Mouse (Mus musculus) G1E-ER4 (cell line): ENCODE measurements around the gene Asic3. TPM values are rescaled to one million over a fixed set of nuclear protein-coding genes. Genes with fewer than 3 reads are reported as not detected.

ENCODE experiments used
- GATA1 ChIP-seq: IDR thresholded peaks from one replicate; pipeline ENCODE4 v1.8.0; 2012; ENCODE audit warnings: low read length, inconsistent platforms
- polyA plus RNA-seq: library from polyadenylated mRNA; stranded (reverse); fragments of >175 nt; gene quantifications from 2 replicates; pipeline ENCODE4 v1.2.3, GENCODE M21; 2012

Asic3 gene
- polyA plus RNA-seq, 1 experiment: 0.08 TPM

DNA sequence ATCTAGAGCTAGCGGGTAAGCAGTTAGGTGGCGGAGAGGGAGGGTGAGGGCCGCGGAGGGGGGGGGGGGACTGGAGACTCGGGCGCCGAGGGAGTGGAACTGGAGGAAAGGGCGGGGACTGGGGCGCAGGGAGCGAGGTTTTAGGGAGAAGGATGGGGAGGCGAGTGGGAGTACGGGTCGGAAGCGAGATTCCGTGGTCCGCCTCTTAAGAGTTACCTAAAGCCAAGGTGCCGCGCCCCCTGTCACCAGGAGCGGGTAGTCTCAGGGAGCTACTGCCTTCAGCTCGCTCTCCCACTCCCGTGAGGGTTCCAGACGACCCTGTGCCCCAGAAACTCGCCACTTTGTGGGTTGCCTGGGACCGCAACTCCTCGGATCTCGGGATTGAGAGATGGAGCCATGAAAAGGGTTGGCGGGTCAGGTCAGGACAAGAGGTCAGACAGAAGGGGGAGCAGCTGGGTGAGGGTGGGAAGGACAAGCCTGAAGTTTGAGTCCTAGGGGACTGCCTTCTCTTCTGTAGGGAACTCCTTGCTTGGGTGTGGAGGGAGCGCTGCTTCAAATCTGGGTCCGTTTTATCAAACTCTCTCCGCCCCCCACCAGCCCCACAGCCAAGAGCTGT, 12.3 kb downstream of the Asic3 start:
- TF ChIP-seq GATA1: no peak

DNA sequence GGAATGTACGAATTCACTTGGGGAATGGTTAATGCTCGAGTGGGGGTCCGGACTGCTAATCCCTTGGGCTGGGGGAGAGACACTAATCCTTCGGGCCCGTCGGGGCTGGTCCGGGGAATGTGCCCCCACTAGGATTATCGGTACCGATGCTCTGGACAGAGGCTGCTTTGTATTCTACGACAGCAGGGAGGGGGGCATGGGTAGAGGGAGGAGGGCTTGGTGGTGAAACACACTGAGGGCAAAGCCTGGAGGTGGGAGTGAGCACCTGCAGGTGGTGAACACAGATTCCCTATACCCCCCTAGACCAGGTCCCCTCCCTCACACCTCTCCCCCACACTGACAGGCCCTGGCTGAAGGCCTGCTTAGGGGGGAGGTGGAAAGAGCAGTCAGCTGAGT, 12.8 kb downstream of the Asic3 start:
- TF ChIP-seq GATA1: no peak

DNA sequence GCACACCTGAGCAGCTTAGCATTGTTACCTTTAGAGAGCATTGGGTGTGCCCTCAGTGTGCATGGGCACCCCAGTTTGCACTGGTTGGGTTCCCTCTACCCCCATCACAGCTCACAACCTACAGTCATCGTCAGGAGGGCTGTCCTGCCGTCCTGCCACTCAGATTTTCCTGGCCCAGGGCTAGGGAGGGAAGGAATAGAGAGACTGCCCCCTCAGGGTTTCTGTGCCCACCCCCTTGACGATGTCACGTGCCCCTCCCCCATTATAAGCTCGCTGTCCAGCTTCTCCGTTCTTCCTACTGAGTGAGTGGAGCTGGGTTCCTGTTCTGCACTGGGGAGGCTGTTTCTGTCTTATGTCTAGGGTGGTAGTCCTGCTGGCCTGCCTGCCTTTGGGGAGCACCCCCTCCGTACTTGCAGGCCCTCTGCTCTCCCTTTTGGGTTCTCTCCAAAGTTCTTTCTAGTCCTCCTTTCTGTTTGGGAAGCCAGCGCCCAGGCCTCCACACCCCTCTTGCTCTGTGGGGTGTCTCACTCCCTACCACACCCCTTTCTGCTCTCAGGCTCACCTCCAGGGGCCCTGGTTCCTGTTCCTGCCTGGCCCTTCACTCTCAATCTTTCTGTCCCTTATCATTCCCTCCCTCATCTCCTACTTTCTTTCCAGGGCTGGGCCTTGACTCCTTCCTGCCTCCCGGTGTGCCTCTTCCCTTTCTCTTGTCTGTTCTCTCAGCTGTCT, 13.5 kb downstream of the Asic3 start:
- TF ChIP-seq GATA1: no peak

DNA sequence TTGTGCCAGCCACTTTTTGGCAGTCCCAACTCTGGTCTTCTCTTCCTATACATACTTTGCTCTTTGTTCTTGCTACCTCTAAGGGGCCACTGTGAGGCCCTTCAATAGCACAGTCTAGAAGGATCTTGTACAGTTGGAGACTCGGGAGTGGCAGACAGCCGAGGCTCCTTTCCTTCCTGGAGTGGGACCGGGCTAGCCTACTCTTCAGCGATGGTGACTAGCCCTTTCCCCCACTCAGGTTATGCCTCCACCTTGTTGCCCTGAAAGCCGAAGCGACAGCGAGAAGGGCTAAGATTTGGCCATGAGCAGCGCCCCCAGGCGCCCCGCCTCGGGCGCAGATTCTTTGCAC, 14.1 kb downstream of the Asic3 start:
- no peak for TF ChIP-seq GATA1

DNA sequence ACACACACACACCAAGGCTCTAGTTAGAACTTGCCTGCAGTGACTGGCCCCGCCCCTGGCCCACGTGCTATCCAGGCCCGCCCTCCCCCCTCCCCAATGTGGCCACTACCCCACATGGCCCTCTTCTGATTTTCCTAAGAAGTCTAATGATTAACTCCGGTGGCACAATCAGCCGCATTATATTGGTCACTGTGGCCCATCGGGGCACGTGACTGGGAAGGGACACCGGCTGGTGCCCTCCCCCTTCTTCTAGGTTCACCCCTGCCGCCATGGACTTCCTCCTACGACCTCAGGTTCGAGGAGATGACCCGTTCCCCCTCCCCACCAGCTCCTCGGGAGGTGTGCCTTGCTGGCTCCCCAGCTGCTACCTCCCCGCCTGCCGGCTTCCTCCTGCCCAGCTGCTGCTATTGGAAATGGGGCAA, 14.8 kb downstream of the Asic3 start:
- no peak for TF ChIP-seq GATA1

GRCm38 (mm10) chr5:24428596-24428995, 15.4 kb downstream of the Asic3 start:
- TF ChIP-seq GATA1: no peak

- TF ChIP-seq GATA1: no peak
These were observed 20.8 kb downstream of the Asic3 start for GRCm38 (mm10) chr5:24433993-24434392.

GRCm38 (mm10) chr5:24441187-24441586, 28.0 kb downstream of the Asic3 start:
- no peak for TF ChIP-seq GATA1

GRCm38 (mm10) chr5:24442029-24442428, 28.8 kb downstream of the Asic3 start:
- TF ChIP-seq GATA1: no peak

DNA sequence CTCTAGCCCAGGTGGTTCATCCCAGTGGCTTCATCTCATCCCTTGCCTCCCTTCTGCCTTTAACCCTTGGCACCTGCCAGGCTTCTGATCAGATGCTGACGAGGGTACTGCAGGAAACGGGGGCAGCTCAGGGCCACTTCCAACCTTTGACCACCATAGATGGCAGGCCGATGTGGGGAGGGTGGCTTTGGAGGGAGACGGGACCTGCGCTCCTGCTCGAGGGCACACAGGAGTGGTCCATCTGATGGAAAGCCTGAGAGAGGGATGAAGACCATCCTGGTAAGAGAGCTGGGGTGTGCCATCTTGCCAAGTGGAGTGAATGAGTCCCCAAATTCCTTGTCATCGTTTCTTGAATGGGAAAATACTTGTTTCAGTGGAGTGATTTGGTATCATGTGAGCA, 30.0 kb downstream of the Asic3 start:
- TF ChIP-seq GATA1: no peak

DNA sequence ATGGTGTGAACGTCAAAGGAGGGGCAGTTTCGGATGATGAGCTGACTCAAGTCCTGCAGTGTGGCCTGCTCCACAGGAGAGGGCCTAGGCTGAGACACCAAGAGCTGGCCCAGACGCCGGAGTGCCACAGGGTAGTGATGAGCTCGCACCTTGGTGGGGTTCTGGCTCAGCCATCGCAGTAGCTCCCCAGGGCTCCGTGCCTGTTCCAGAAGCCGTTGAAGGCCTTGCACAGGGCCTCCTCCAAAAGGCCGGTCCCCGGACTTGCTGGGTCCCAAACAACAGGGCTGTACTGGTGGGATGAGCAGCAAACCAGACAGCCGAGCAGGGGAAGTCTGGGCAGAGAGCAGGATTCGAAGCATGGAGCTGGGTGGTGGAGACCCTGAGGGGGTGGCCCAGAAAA, 30.7 kb downstream of the Asic3 start:
- TF ChIP-seq GATA1: no peak

DNA sequence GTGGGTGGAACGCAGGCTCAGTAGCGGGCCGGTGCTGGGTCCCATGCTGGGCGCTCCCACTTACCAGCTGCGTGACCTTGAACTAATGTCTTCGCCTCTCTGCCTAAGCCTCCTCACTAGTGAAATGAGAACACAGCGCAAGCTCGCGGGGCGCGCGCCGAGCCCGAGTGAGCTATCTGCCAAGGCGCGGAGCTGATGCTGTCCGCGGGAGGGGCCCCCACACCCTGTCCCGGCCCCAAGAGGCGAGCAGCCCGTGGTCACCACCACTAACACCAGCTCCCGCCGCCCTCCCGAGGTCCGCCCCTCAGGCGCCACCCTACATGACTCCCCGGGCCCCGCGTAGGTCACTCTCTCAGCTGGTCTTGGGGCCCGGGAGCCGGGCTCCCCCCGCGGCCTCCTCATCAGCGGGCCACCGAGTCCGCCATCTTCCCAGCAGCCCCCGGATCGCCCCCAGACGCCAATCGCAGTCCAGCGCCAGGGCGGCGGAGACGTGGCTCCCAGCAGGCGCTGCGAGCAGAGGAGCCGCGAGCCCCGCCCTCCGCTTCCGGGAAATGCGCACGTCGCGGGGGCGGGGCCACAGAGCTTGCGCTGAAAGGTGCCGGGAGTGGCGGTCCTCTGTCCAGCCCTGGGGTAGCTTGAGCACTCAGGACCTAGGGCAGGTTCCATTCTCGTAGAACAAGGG, 31.7 kb downstream of the Asic3 start, which contains the start of gene Fastk:
TSS of gene Fastk (minus strand) at position 542 of the 682 bp plus-strand sequence.
- TF ChIP-seq GATA1: no peak

DNA sequence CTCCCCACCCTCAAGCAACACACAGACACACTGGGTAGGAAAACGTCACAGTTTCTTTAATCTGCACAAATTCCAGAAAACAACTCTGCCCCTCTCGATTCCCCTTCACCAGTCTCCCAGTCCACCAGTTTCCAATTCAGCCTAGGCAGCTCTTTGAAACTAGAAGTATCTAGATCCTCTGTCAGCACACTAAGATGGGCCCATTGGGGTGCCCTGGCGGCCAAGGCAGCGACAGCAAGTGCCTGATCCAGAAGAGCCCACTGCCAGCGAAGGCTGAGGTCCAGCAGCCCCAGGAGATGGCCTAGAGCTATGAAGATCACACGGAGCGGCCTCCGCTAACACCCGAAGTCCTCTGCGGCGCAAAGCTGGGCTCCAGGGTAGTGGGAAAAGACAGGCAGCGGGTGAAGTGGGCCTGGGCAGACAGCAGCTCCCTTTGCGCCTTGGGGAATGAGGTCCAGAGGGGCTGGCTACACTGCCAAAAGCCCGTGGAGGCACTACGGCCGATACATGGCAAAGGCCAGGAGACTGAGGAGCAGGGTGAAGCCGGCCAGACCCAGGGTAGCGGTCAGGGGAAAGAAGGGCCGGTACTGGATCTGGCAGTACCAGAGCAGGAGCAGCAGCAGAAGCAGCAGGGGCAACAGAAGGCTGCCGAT, 32.4 kb downstream of the Asic3 start:
- TF ChIP-seq GATA1: no peak

DNA sequence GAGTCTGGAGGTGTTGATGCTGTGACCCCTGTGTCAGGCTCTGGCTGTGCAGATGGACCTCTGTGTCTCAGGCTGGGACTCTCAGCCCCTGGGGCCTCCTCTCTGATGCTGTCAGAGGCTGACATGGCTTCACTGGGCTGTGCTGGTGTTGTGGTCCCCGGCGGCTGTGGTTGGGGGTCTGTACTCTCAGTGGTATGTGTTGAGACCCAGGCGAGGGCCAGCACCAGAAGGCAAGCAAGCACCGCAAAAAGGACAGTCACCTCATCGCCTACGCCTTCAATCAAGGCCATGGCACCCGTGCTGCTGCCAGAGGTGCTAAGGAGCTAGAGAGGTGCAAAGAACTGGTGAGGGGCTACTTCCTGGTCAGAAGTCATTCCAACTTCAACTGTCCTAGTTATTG, 33.4 kb downstream of the Asic3 start:
- no peak for TF ChIP-seq GATA1

- TF ChIP-seq GATA1: no peak
These were observed 34.6 kb downstream of the Asic3 start, which contains the start of gene Tmub1 for GRCm38 (mm10) chr5:24447624-24448298. Tmub1 (minus strand) TSS chr5:24447854.

DNA sequence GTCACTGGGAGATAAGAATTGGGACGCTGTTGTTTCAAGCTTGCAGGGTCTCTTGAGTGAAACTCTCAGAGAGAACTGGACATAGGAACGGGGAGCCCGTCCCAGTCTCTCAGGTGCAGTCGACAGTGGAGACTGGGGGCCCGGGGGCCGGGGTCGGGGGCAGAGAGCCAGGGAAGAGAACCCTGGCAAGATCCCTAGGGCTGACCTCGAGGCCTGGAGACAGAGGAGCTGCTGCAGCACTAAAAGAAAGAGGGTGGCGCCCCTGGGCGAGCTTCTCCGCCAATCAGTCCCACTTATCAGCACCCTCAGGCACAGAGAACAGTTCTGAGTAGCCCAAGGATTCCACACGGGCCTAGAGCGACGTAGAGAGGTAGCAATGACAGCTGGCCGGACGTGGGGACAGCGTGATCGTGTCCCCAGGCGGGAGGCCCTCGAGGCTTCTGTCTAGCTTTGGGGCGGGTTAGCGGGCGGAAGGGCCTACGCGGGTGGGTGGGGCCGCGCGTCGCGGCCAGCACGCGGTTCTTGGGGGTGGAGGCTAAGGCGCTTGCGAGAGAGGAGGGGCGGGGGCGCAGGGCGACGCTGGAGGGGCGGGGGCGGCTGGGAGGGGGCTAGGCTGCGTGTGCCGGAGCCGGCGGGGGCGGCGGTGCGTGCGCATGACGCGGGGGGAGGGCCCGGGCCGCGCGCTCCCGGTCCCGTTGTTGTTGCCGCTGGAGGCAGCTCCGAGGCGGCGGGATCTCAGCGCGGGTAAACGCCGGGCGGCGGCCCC, 38.3 kb downstream of the Asic3 start:
- no peak for TF ChIP-seq GATA1
